Mouse (Mus musculus) liver, postnatal 0 days (tissue): ENCODE measurements at regions not wholly inside any gene's neighbourhood (a gene's known extent, or its start where the extent isn't known, plus 50 kb on each side); places are given as distances from the start of the nearest gene placed in this dataset.

ENCODE experiments used
- ATAC-seq: fragments of 200-750 bp; cut with Nextera tagmentation; 2 replicates; pipeline ENCODE4 v1.8.0; 2017; ENCODE audit warnings: mild to moderate bottlenecking, moderate library complexity
- DNase-seq: peaks from one replicate; pipeline ENCODE4 v3.0.0-alpha.2; 2016
- H3K27ac ChIP-seq: fragments of 300-500 bp; sonication (generic); 2 replicates; pipeline ENCODE4 v1.5.1; 2014; ENCODE audit warnings: antibody characterized with exemption, moderate library complexity, mild to moderate bottlenecking, low read depth
- H3K27me3 ChIP-seq: fragments of 300-500 bp; sonication (generic); 2 replicates; pipeline ENCODE4 v1.6.1; 2014; ENCODE audit warnings: low read length, control low read depth, mixed read lengths; ENCODE audit not compliant: insufficient read depth
- H3K36me3 ChIP-seq: fragments of 300-500 bp; sonication (generic); replicated peaks from 2 replicates; pipeline ENCODE4 v1.6.1; 2014; ENCODE audit warnings: mild to moderate bottlenecking, control low read depth, low read length, moderate library complexity, mixed read lengths; ENCODE audit not compliant: insufficient read depth
- H3K4me1 ChIP-seq: fragments of 300-500 bp; sonication (generic); 2 replicates; pipeline ENCODE4 v1.6.1; 2014; ENCODE audit warnings: antibody characterized with exemption, mild to moderate bottlenecking, control low read depth; ENCODE audit not compliant: insufficient read depth
- H3K4me2 ChIP-seq: fragments of 300-500 bp; sonication (generic); 2 replicates; pipeline ENCODE4 v1.6.1; 2014; ENCODE audit warnings: low read depth, mild to moderate bottlenecking, low read length, moderate library complexity, mixed read lengths
- H3K4me3 ChIP-seq: fragments of 300-500 bp; sonication (generic); 2 replicates; pipeline ENCODE4 v1.5.1; 2014; ENCODE audit warnings: low read depth, low read length
- H3K9ac ChIP-seq: fragments of 300-500 bp; sonication (generic); replicated peaks from 2 replicates; pipeline ENCODE4 v1.6.1; 2014; ENCODE audit warnings: mild to moderate bottlenecking, moderate library complexity
- H3K9me3 ChIP-seq: fragments of 300-500 bp; sonication (generic); 2 replicates; pipeline ENCODE4 v1.6.1; 2016; ENCODE audit warnings: mild to moderate bottlenecking, control low read depth, low read length, mixed read lengths
- CTCF ChIP-seq: sonication (generic); IDR thresholded peaks from 2 replicates; pipeline ENCODE4 v1.5.1; 2016; ENCODE audit warnings: antibody characterized with exemption, low read depth
- EP300 ChIP-seq: IDR thresholded peaks from 2 replicates; pipeline ENCODE4 v1.6.1; 2016; ENCODE audit warnings: antibody characterized with exemption, low read depth, mild to moderate bottlenecking
- WGBS: fragments of 180-500 bp; shearing (Covaris S2); extraction: QIAGEN DNeasy Blood & Tissue Kit; methylation state at CpG from one replicate; pipeline ENCODE4 v1.1.7; 2014; ENCODE audit not compliant: insufficient replicate concordance; 5-methylcytosine and 5-hydroxymethylcytosine counted together

DNA sequence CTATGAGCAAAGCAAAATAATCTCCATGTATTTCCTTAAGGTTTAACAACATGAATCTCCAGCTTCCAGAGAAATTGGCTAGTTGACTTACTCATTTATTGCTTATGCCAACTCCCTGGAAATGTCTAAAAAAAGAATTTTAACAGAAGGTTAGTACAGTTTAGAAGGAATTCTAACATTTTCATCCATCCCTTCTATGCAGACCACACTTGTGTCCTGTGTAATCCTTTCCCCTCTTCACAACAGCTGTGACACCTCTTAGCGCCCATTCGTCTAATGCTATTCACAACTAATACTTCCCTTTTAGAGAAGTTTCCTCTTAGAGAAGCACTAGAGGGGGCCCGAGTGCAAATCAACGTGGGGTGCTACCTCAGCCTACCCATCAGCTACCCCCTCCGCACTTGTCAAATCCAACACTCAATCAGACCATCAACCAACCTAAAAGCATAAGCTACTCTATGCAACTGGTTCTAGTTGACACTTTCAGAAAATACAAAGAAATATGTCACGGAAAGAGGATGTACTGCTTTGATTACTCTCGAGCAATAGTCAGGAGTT, 428.4 kb upstream of the Mef2c start:
- Histone ChIP-seq H3K4me3 (no peak overlapping the region), H3K27ac (no peak overlapping the region), H3K4me1 (no peaks in the 10 kb centered on the region), H3K9me3 (no peaks in the 10 kb centered on the region), H3K27me3 (no peaks in the 10 kb centered on the region), H3K4me2 (no peak overlapping the region), H3K36me3 (no peaks in the 10 kb centered on the region), H3K9ac (no peak overlapping the region)
- WGBS: 33% methylated on average over 7 of the region's 7 CpGs
- DNase-seq: peak; percentile 22
- TF ChIP-seq EP300 (no peak), CTCF (peak; percentile 46)
- peak; percentile 33; the same call in 1 of the 2 replicates for ATAC-seq

DNA sequence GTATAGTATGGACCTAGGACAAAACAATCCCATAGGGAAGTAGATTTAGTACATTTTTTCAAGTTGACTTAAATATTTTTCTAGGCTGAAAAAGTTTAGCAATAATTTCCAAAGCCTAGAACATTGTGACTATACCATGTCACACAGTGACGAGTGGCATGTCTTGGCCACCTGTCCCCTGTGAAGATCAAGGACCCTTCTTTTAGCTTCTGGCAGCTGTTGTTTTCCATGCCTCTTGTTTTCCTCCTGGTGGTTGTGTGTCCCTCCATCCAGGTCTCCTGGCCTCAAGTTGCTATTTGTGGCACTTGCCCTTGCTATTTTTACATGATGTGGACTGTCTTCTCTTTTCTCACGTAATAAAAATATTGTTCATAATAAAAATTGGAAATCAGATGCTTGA, 427.2 kb upstream of the Mef2c start:
- Histone ChIP-seq H3K36me3 (no peaks in the 10 kb centered on the region), H3K4me2 (no peak overlapping the region), H3K4me1 (no peaks in the 10 kb centered on the region), H3K27me3 (no peaks in the 10 kb centered on the region), H3K9me3 (no peaks in the 10 kb centered on the region), H3K4me3 (no peak overlapping the region), H3K9ac (no peak overlapping the region), H3K27ac (no peak overlapping the region)
- no peak for TF ChIP-seq EP300
- no peak for TF ChIP-seq CTCF
- WGBS: 61% methylated on average over 2 of the region's 2 CpGs
- DNase-seq: no peak
- no peak for ATAC-seq

DNA sequence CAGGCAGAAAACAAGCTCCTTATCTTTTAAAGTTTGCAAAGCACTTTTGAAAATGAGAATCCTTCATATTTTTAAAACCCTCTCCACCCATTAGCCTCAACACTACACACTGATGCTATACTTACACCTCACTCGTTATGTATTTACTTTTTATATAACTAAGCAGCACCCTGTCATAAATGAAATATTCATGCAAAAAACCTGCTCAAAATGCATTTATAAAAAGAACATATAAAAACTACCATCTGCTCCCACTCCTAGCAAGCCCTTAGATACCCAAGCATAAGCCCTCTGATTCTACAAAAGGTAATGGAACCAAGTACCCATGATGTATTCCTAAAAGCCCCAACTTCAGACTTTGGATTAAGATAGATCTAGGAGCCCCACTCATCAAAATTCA, 426.7 kb upstream of the Mef2c start:
- Histone ChIP-seq H3K27me3 (no peaks in the 10 kb centered on the region), H3K9ac (no peak overlapping the region), H3K27ac (no peak overlapping the region), H3K4me1 (no peaks in the 10 kb centered on the region), H3K36me3 (no peaks in the 10 kb centered on the region), H3K9me3 (no peaks in the 10 kb centered on the region), H3K4me3 (no peak overlapping the region), H3K4me2 (no peak overlapping the region)
- ATAC-seq (no peak), DNase-seq (no peak)
- 80% methylated on average over 1 of the region's 1 CpGs for WGBS
- TF ChIP-seq CTCF (no peak), EP300 (no peak)

DNA sequence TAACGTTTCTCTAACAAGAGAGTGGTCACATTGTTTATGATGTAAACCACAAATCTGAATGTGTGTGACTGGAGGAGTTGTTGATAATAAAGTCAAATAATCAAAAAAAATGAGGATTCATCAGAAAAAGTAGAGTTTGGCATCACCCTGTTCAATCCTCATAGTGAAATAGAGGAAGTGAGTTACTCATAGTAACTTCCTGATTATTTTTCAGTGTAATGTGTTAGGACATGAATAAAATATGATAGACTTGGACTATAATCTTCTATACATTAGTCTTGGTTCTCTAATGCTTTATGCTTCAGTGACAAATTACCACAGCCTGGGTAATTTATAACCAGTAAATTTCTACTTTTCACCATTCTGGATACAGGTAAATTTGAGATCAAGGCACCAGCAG, 424.5 kb upstream of the Mef2c start:
- H3K9me3 ChIP-seq: no peaks in the 10 kb centered on the region
- WGBS: 23% methylated on average over 1 of the region's 1 CpGs
- H3K27ac ChIP-seq: no peak overlapping the region
- H3K4me1 ChIP-seq: no peaks in the 10 kb centered on the region
- DNase-seq: no peak
- H3K4me2 ChIP-seq: no peak overlapping the region
- TF ChIP-seq EP300 (no peak), CTCF (no peak)
- ATAC-seq: no peak
- no peaks in the 10 kb centered on the region for H3K36me3 ChIP-seq
- no peak overlapping the region for H3K4me3 ChIP-seq
- H3K9ac ChIP-seq: no peak overlapping the region
- H3K27me3 ChIP-seq: no peaks in the 10 kb centered on the region

GRCm38 (mm10) chr13:83084948-83085347, 418.9 kb upstream of the Mef2c start:
- Histone ChIP-seq H3K27ac (no peak overlapping the region), H3K4me1 (no peaks in the 10 kb centered on the region), H3K9ac (no peak overlapping the region), H3K27me3 (no peaks in the 10 kb centered on the region), H3K36me3 (no peaks in the 10 kb centered on the region), H3K9me3 (no peaks in the 10 kb centered on the region), H3K4me2 (no peak overlapping the region), H3K4me3 (no peak overlapping the region)
- TF ChIP-seq EP300 (no peak), CTCF (no peak)
- ATAC-seq (no peak), DNase-seq (no peak)
- 68% methylated on average over 3 of the region's 3 CpGs for WGBS

DNA sequence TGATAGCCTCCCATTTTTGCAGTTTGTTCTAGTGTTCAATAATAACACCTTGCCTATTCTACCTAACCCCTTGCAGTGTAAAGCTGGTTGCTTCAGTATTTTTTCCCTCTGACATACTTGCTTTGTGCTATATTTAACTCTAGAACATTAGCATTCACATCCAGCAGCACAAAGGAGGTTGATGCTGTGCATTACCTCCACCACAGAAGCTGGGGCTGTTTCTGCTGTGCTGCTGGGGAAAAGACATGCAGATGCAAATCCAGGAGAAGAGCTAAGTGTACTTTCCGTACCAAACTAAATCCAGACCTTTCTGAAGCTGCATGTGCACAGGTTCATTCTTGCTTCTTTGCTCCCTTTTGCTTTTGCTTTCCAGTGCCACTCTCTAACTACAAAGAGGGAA, 403.9 kb upstream of the Mef2c start:
- H3K9me3 ChIP-seq: no peaks in the 10 kb centered on the region
- TF ChIP-seq EP300 (no peak), CTCF (no peak)
- H3K27me3 ChIP-seq: no peaks in the 10 kb centered on the region
- WGBS: 70% methylated on average over 1 of the region's 1 CpGs
- H3K4me3 ChIP-seq: no peak overlapping the region
- no peaks in the 10 kb centered on the region for H3K4me1 ChIP-seq
- H3K9ac ChIP-seq: no peak overlapping the region
- H3K36me3 ChIP-seq: no peaks in the 10 kb centered on the region
- DNase-seq (no peak), ATAC-seq (no peak)
- H3K4me2 ChIP-seq: no peak overlapping the region
- no peak overlapping the region for H3K27ac ChIP-seq

- no peaks in the 10 kb centered on the region for H3K36me3 ChIP-seq
- no peak for ATAC-seq
These were observed 393.2 kb upstream of the Mef2c start for GRCm38 (mm10) chr13:83110610-83111009.

More at GRCm38 (mm10) chr13:83110610-83111009, 393.2 kb upstream of the Mef2c start:
- no peak for TF ChIP-seq CTCF
- no peak for TF ChIP-seq EP300
- Histone ChIP-seq H3K9me3 (no peaks in the 10 kb centered on the region), H3K27ac (no peak overlapping the region), H3K4me2 (no peak overlapping the region), H3K27me3 (no peaks in the 10 kb centered on the region), H3K4me3 (no peak overlapping the region), H3K9ac (no peak overlapping the region), H3K4me1 (no peaks in the 10 kb centered on the region)
- DNase-seq: no peak
- WGBS: 73% methylated on average over 3 of the region's 3 CpGs
